In genomic region chr17:74526806-74527653, GRCm38 (mm10) we compare ENCODE assay signal across 8 mouse cellular contexts. TPM values are rescaled to one million over a fixed set of nuclear protein-coding genes. Genes with fewer than 3 reads are reported as not detected.
DNase-seq lines count a peak whose midpoint lies in the region; ATAC-seq and TF ChIP-seq lines count a peak whose summit lies in the region.

No protein-coding gene starts in this region.

- H3K36me3 ChIP-seq in kidney, embryonic 16.5 days (ENCODE audit: insufficient read depth, low read length), result no peaks in the 10 kb centered on the region
- peaks cover 0 to 29% of the 10 kb centered on the region in 2 experiments; a peak in 2 of 4 replicates for H3K36me3 ChIP-seq in MEL (ENCODE audit: control insufficient read depth in 1 of 2, insufficient read depth in 2 of 2, low read length in 2 of 2)
- no peaks in the 10 kb centered on the region for H3K36me3 ChIP-seq in embryonic facial prominence, embryonic 14.5 days (ENCODE audit: control insufficient read depth, insufficient read depth, low read length)
- no peaks in the 10 kb centered on the region for H3K36me3 ChIP-seq in limb, embryonic 11.5 days (ENCODE audit: control insufficient read depth, insufficient read depth, low read length)
- no peaks in the 10 kb centered on the region for H3K36me3 ChIP-seq in neural tube, embryonic 14.5 days (ENCODE audit: control insufficient read depth, insufficient read depth, low read length)

- TF ChIP-seq EP300 in MEL (IDR thresholded peaks at IDR 0.05; ENCODE audit: low read depth in 1 of 2, low read length in 2 of 2), result no peak

- no peaks in the 10 kb centered on the region for H3K27me3 ChIP-seq in kidney, embryonic 16.5 days (ENCODE audit: insufficient read depth, low read length)
- H3K27me3 ChIP-seq in MEL (ENCODE audit: control insufficient read depth in 1 of 2, insufficient read depth in 2 of 2, low read length in 2 of 2), result no peaks in the 10 kb centered on the region
- no peaks in the 10 kb centered on the region for H3K27me3 ChIP-seq in embryonic facial prominence, embryonic 14.5 days (replicated peaks; ENCODE audit: control insufficient read depth, insufficient read depth, low read length)
- H3K27me3 ChIP-seq in limb, embryonic 11.5 days (ENCODE audit: control insufficient read depth, insufficient read depth, low read length), result no peaks in the 10 kb centered on the region
- no peaks in the 10 kb centered on the region for H3K27me3 ChIP-seq in neural tube, embryonic 14.5 days (ENCODE audit: control insufficient read depth, insufficient read depth, low read length)

- TF ChIP-seq CTCF in MEL (IDR thresholded peaks at IDR 0.05 in 2 of 3, conservative IDR thresholded peaks at IDR 0.05 in 1 of 3; ENCODE audit: control insufficient read depth in 1 of 3, insufficient read depth in 1 of 3, low read depth in 2 of 3, low read length in 3 of 3, poor library complexity in 1 of 3, severe bottlenecking in 1 of 3), result no peak

- ATAC-seq in kidney, embryonic 16.5 days (ENCODE audit: low FRiP score, low TSS enrichment), result no peak
- ATAC-seq in embryonic facial prominence, embryonic 14.5 days (ENCODE audit: low read depth), result no peak
- ATAC-seq in limb, embryonic 11.5 days (ENCODE audit: insufficient number of reproducible peaks, low FRiP score, low TSS enrichment, low read depth), result 0 out of 2 replicates have a peak, but pooled peaks have one; percentile 1
- ATAC-seq in neural tube, embryonic 14.5 days (ENCODE audit: low read depth), result 0 out of 2 replicates have a peak, but pooled peaks have one; percentile 0

- H3K9me3 ChIP-seq in kidney, embryonic 16.5 days (ENCODE audit: low read length), result 0 out of 2 replicates have a peak, but pooled peaks cover 4% of the 10 kb centered on the region
- H3K9me3 ChIP-seq in MEL (replicated peaks; ENCODE audit: insufficient read depth, low read length), result no peaks in the 10 kb centered on the region
- H3K9me3 ChIP-seq in embryonic facial prominence, embryonic 14.5 days (ENCODE audit: control insufficient read depth, low read length), result no peaks in the 10 kb centered on the region
- no peaks in the 10 kb centered on the region for H3K9me3 ChIP-seq in limb, embryonic 11.5 days (ENCODE audit: control insufficient read depth, low read length)
- H3K9me3 ChIP-seq in neural tube, embryonic 14.5 days (ENCODE audit: control insufficient read depth, low read length), result no peaks in the 10 kb centered on the region

- intact Hi-C loops in left cerebral cortex, postnatal 36 days (cut with DNase I), result loop anchor here (5.0 kb wide), 1 partner anchor 35 kb away; no protein-coding TSS in a partner anchor

- peaks cover 34% of the 10 kb centered on the region for H3K79me2 ChIP-seq in MEL (ENCODE audit: control insufficient read depth, insufficient read depth, low read length, poor library complexity)

- no peak for TF ChIP-seq POLR2A in MEL (IDR thresholded peaks at IDR 0.05; ENCODE audit: control insufficient read depth in 1 of 2, insufficient read depth in 1 of 2, low read depth in 1 of 2, low read length in 2 of 2, poor library complexity in 1 of 2)

- 88% methylated on average over 9 of the region's 9 CpGs for WGBS in kidney, embryonic 16.5 days
- WGBS in embryonic facial prominence, embryonic 14.5 days, result 87% methylated on average over 9 of the region's 9 CpGs
- 84% methylated on average over 9 of the region's 9 CpGs for WGBS in limb, embryonic 11.5 days
- 88% methylated on average over 9 of the region's 9 CpGs for WGBS in neural tube, embryonic 14.5 days

- no peak for DNase-seq in kidney, postnatal 4 days
- peak; percentile 21 for DNase-seq in MEL (ENCODE audit: low read depth, low spot score)
- no peak for DNase-seq in embryonic facial prominence, embryonic 14.5 days (ENCODE audit: low spot score)
- DNase-seq in limb, embryonic 11.5 days (ENCODE audit: low spot score), result no peak
- no peak for DNase-seq in left cerebral cortex, postnatal 36 days (ENCODE audit: low spot score in 2 of 2)
- no peak for DNase-seq in urinary bladder, postnatal 25 days (ENCODE audit: low spot score)

- H3K27ac ChIP-seq in kidney, embryonic 16.5 days (ENCODE audit: low read length), result peak overlapping the region; percentile 100
- H3K27ac ChIP-seq in MEL (ENCODE audit: control insufficient read depth, low read depth, low read length), result peak overlapping the region; percentile 99
- H3K27ac ChIP-seq in embryonic facial prominence, embryonic 14.5 days (replicated peaks; ENCODE audit: low read depth, low read length), result peak overlapping the region; percentile 98
- H3K27ac ChIP-seq in limb, embryonic 11.5 days (replicated peaks; ENCODE audit: low read depth, low read length), result peak overlapping the region; percentile 97
- H3K27ac ChIP-seq in neural tube, embryonic 14.5 days (ENCODE audit: low read depth, low read length), result peak overlapping the region; percentile 92

- peak overlapping the region; percentile 100 for H3K4me3 ChIP-seq in kidney, embryonic 16.5 days (ENCODE audit: low read length)
- peak overlapping the region; percentile 32 to 65 for H3K4me3 ChIP-seq in MEL (ENCODE audit: control insufficient read depth in 1 of 2, insufficient read depth in 1 of 2, low read depth in 2 of 2, low read length in 2 of 2)
- H3K4me3 ChIP-seq in embryonic facial prominence, embryonic 14.5 days (ENCODE audit: low read depth, low read length), result peak overlapping the region; percentile 94
- H3K4me3 ChIP-seq in limb, embryonic 11.5 days (ENCODE audit: low read depth, low read length), result peak overlapping the region; percentile 96
- H3K4me3 ChIP-seq in neural tube, embryonic 14.5 days (ENCODE audit: low read depth, low read length), result peak overlapping the region; percentile 38

- peak overlapping the region; percentile 59 for H3K4me2 ChIP-seq in kidney, embryonic 16.5 days (replicated peaks; ENCODE audit: low read depth, low read length)
- H3K4me2 ChIP-seq in embryonic facial prominence, embryonic 14.5 days (ENCODE audit: low read depth, low read length), result peak overlapping the region; percentile 61
- peak overlapping the region; percentile 48; the same call in 1 of the 2 replicates for H3K4me2 ChIP-seq in limb, embryonic 11.5 days (ENCODE audit: low read depth, severe bottlenecking)
- H3K4me2 ChIP-seq in neural tube, embryonic 14.5 days (ENCODE audit: low read depth, low read length), result peak overlapping the region; percentile 46

- no peak for TF ChIP-seq RAD21 in MEL (IDR thresholded peaks at IDR 0.05; ENCODE audit: low read depth, low read length)

- H3K4me1 ChIP-seq in kidney, embryonic 16.5 days (ENCODE audit: insufficient read depth, low read length), result peaks cover 22% of the 10 kb centered on the region
- H3K4me1 ChIP-seq in MEL (ENCODE audit: control insufficient read depth in 1 of 2, insufficient read depth in 2 of 2, low read length in 2 of 2), result peaks cover 5 to 16% of the 10 kb centered on the region in 2 experiments
- H3K4me1 ChIP-seq in embryonic facial prominence, embryonic 14.5 days (ENCODE audit: control insufficient read depth, insufficient read depth, low read length), result peaks cover 19% of the 10 kb centered on the region
- peaks cover 6% of the 10 kb centered on the region for H3K4me1 ChIP-seq in limb, embryonic 11.5 days (ENCODE audit: control insufficient read depth, insufficient read depth, low read length)
- H3K4me1 ChIP-seq in neural tube, embryonic 14.5 days (ENCODE audit: control insufficient read depth, insufficient read depth, low read length), result peaks cover 17% of the 10 kb centered on the region

- H3K9ac ChIP-seq in kidney, embryonic 16.5 days (replicated peaks; ENCODE audit: low read length), result peak overlapping the region; percentile 81
- peak overlapping the region; percentile 92 for H3K9ac ChIP-seq in MEL (ENCODE audit: control insufficient read depth, low read depth, low read length, poor library complexity, severe bottlenecking)
- peak overlapping the region; percentile 77 for H3K9ac ChIP-seq in embryonic facial prominence, embryonic 14.5 days (ENCODE audit: low read depth, low read length)
- peak overlapping the region; percentile 72 for H3K9ac ChIP-seq in limb, embryonic 11.5 days (ENCODE audit: low read length)
- peak overlapping the region; percentile 52 for H3K9ac ChIP-seq in neural tube, embryonic 14.5 days (replicated peaks; ENCODE audit: low read depth, low read length)

TF ChIP-seq in MEL, 35 proteins besides CTCF, POLR2A, EP300 and RAD21:
- no peak for TF ChIP-seq GATA1 (IDR thresholded peaks at IDR 0.05; ENCODE audit: low read depth, low read length)
- no peak for TF ChIP-seq CHD2 (IDR thresholded peaks at IDR 0.05; ENCODE audit: low read length)
- 0 out of 2 replicates have a peak, but pooled peaks have one; percentile 62 for TF ChIP-seq CHD1 (IDR thresholded peaks at IDR 0.05; ENCODE audit: low read depth, low read length)
- TF ChIP-seq TBP (IDR thresholded peaks at IDR 0.05; ENCODE audit: low read depth, low read length), result 0 out of 2 replicates have a peak, but pooled peaks have one; percentile 24
- TF ChIP-seq ZC3H11A (IDR thresholded peaks at IDR 0.05; ENCODE audit: low read depth, low read length), result no peak

RNA-seq across cellular contexts. Expression of gene Birc6, which starts 1.1 kb away (rescaled TPM):
- 64.6 and 86.6 TPM in 2 replicates for polyA plus RNA-seq in kidney, embryonic 16.5 days (2015; fragmentation: Nextera tagmentation; extraction: Ambion mirVana)
- 58.7 and 66.4 TPM in 2 replicates for total RNA-seq in MEL (2012; rRNA removed)
- polyA plus RNA-seq in MEL (2012; ENCODE audit: insufficient read depth in 1 of 2, insufficient read length in 2 of 2, low read depth in 1 of 2, low replicate concordance in 2 of 2, missing spikeins in 1 of 2), result 100 to 1,000 TPM in 1 of 2 experiments, 10 to 100 TPM in 1; 67.3 to 475 TPM
- polyA plus RNA-seq in embryonic facial prominence, embryonic 14.5 days (2014; fragmentation: Nextera tagmentation; extraction: Ambion mirVana), result 87.8 and 90.6 TPM in 2 replicates
- polyA plus RNA-seq in limb, embryonic 11.5 days (2014; fragmentation: Nextera tagmentation; extraction: Ambion mirVana), result 82.5 and 96.1 TPM in 2 replicates
- 106 and 117 TPM in 2 replicates for polyA plus RNA-seq in neural tube, embryonic 14.5 days (2014; fragmentation: Nextera tagmentation; extraction: Ambion mirVana)
- total RNA-seq in left cerebral cortex, postnatal 36 days (2021), result 100 to 1,000 TPM; 122 to 148 TPM

RNA-seq across cellular contexts. Expression of gene Yipf4, which starts 37.7 kb away (rescaled TPM):
- 58.4 and 61.3 TPM in 2 replicates for polyA plus RNA-seq in kidney, embryonic 16.5 days (2015; fragmentation: Nextera tagmentation; extraction: Ambion mirVana)
- 24.3 and 24.4 TPM in 2 replicates for total RNA-seq in MEL (2012; rRNA removed)
- polyA plus RNA-seq in MEL (2012; ENCODE audit: insufficient read depth in 1 of 2, insufficient read length in 2 of 2, low read depth in 1 of 2, low replicate concordance in 2 of 2, missing spikeins in 1 of 2), result 10 to 100 TPM in 1 of 2 experiments, not detected in 1; 31.7 TPM
- 66.2 and 78.1 TPM in 2 replicates for polyA plus RNA-seq in embryonic facial prominence, embryonic 14.5 days (2014; fragmentation: Nextera tagmentation; extraction: Ambion mirVana)
- 45.1 and 52.0 TPM in 2 replicates for polyA plus RNA-seq in limb, embryonic 11.5 days (2014; fragmentation: Nextera tagmentation; extraction: Ambion mirVana)
- 59.1 and 62.0 TPM in 2 replicates for polyA plus RNA-seq in neural tube, embryonic 14.5 days (2014; fragmentation: Nextera tagmentation; extraction: Ambion mirVana)
- 10 to 100 TPM; 78.9 to 91.9 TPM for total RNA-seq in left cerebral cortex, postnatal 36 days (2021)

Comparison
In these comparisons a context has a peak if more than half of its experiments do, and no peak if none do; other contexts are left out.
1. ATAC-seq: peak in limb, embryonic 11.5 days (single experiment) and neural tube, embryonic 14.5 days (single experiment); none in kidney, embryonic 16.5 days (single experiment) and embryonic facial prominence, embryonic 14.5 days (single experiment).
2. H3K4me3 ChIP-seq: peak in every context shown above with its lines; median percentile 100 in kidney, embryonic 16.5 days; 96 in limb, embryonic 11.5 days; 94 in embryonic facial prominence, embryonic 14.5 days; 48 in MEL; 38 in neural tube, embryonic 14.5 days.
3. Peak in every context shown above with its lines, with median percentiles within 50 percentile points of each other: H3K27ac ChIP-seq, H3K4me2 ChIP-seq and H3K9ac ChIP-seq.